Mouse (Mus musculus) heart, postnatal 36 days (tissue): ENCODE data around the gene Ddx51. TPM values are rescaled to one million over a fixed set of nuclear protein-coding genes. Genes with fewer than 3 reads are reported as not detected.

ENCODE experiments used
- DNase-seq, 2 experiments: peaks; one replicate each; pipeline ENCODE4 v3.0.0; 2021 to 2022
- intact Hi-C: fragments of 180-260 bp; cut with DNase I; formaldehyde crosslinking; loops from one replicate; pipeline ENCODE4 v1.15.1; 2025
- total RNA-seq, 2 experiments: library from RNA; stranded (reverse); gene quantifications; 2 replicates each; pipeline ENCODE4 v1.2.3; 2021

Ddx51 gene
- total RNA-seq: 10 to 100 TPM in 1 of 2 experiments, 1 to 10 TPM in 1; 8.2 to 12.0 TPM

- DNase-seq: peak; percentile 96 to 98
- intact Hi-C loops: loop anchor here (5.0 kb wide), 1 partner anchor 119 kb away; the partner anchor contains the start of gene Ep400
These were observed at the start of gene Ddx51, which contains the start of gene Noc4l for GRCm38 (mm10) chr5:110652719-110653648. Ddx51 (plus strand) TSS chr5:110653451. Noc4l (minus strand) TSS chr5:110653417.

- intact Hi-C loops: no loop called here
- DNase-seq: no peak
These were observed 48.9 kb upstream of the Ddx51 start for GRCm38 (mm10) chr5:110604311-110604710.

GRCm38 (mm10) chr5:110605531-110606221, 47.6 kb upstream of the Ddx51 start:
- no peak for DNase-seq
- intact Hi-C loops: no loop called here

GRCm38 (mm10) chr5:110607767-110608166, 45.5 kb upstream of the Ddx51 start:
- no peak for DNase-seq
- intact Hi-C loops: no loop called here

- DNase-seq: no peak
- intact Hi-C loops: no loop called here
These were observed 44.9 kb upstream of the Ddx51 start for GRCm38 (mm10) chr5:110608336-110608735.

- DNase-seq: no peak
- intact Hi-C loops: no loop called here
These were observed 44.3 kb upstream of the Ddx51 start for GRCm38 (mm10) chr5:110608941-110609340.

- intact Hi-C loops: no loop called here
- no peak for DNase-seq
These were observed 43.8 kb upstream of the Ddx51 start for GRCm38 (mm10) chr5:110609425-110609824.

- intact Hi-C loops: no loop called here
- no peak for DNase-seq
These were observed 43.4 kb upstream of the Ddx51 start for GRCm38 (mm10) chr5:110609868-110610267.

GRCm38 (mm10) chr5:110610484-110610883, 42.8 kb upstream of the Ddx51 start:
- intact Hi-C loops: no loop called here
- no peak for DNase-seq

GRCm38 (mm10) chr5:110611435-110612158, 41.7 kb upstream of the Ddx51 start:
- intact Hi-C loops: no loop called here
- no peak for DNase-seq

- no peak for DNase-seq
- intact Hi-C loops: no loop called here
These were observed 34.0 kb upstream of the Ddx51 start for GRCm38 (mm10) chr5:110619226-110619625.

GRCm38 (mm10) chr5:110624319-110624718, 28.9 kb upstream of the Ddx51 start:
- intact Hi-C loops: no loop called here

GRCm38 (mm10) chr5:110627351-110627750, 25.9 kb upstream of the Ddx51 start:
- no peak for DNase-seq
- intact Hi-C loops: no loop called here

More at GRCm38 (mm10) chr5:110624319-110624718, 28.9 kb upstream of the Ddx51 start:
- no peak for DNase-seq

GRCm38 (mm10) chr5:110628156-110628555, 25.1 kb upstream of the Ddx51 start:
- intact Hi-C loops: no loop called here
- no peak for DNase-seq

GRCm38 (mm10) chr5:110629525-110630120, 23.6 kb upstream of the Ddx51 start:
- no peak for DNase-seq
- intact Hi-C loops: no loop called here

GRCm38 (mm10) chr5:110635951-110636707, 17.1 kb upstream of the Ddx51 start:
- no peak for DNase-seq
- intact Hi-C loops: loop anchor here (1.0 to 5.0 kb wide), 3 partner anchors 143 to 279 kb away; no protein-coding TSS in a partner anchor

GRCm38 (mm10) chr5:110638306-110639074, 14.8 kb upstream of the Ddx51 start:
- intact Hi-C loops: loop anchor here (5.0 kb wide), 1 partner anchor 261 kb away; no protein-coding TSS in a partner anchor
- no peak for DNase-seq

GRCm38 (mm10) chr5:110639459-110639858, 13.8 kb upstream of the Ddx51 start:
- peak; percentile 73 for DNase-seq
- intact Hi-C loops: loop anchor here (5.0 kb wide), 1 partner anchor 262 kb away; no protein-coding TSS in a partner anchor

- intact Hi-C loops: loop anchor here (10.0 kb wide), 1 partner anchor 618 kb away; no protein-coding TSS in a partner anchor
- no peak for DNase-seq
These were observed 6.9 kb upstream of the Ddx51 start for GRCm38 (mm10) chr5:110646377-110646776.
